Mouse (Mus musculus): ENCODE measurements at regions not wholly inside any gene's neighbourhood (a gene's known extent, or its start where the extent isn't known, plus 50 kb on each side); places are given as distances from the start of the nearest gene placed in this dataset.

DNA sequence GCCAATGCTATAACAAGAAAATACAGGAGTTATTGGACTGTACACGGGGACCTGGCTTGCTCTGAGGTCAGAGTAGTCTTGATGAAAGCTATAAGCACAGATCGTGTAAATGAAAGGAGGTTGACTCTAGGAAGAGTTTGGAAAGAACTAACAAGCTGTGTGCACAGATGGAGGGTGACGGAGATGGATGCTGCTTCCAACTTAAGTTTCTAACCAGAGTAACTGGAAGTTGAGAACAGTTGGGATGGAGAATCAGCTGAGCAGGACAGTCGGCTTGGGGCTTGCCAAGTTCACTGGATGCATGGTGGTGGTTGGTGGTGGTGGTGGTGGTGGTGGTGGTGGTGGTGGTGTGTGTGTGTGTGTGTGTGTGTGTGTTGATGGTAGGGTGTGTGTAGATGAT is 291.5 kb downstream of the Fut8 start:
- no peak for TF ChIP-seq CTCF (IDR thresholded peaks at IDR 0.05; ENCODE audit: insufficient read depth, low read length)
- TF ChIP-seq POLR2A (IDR thresholded peaks at IDR 0.05; ENCODE audit: borderline replicate concordance, extremely low read depth, low read depth, low read length) = no peak

Measured in lung, adult 2 months (tissue).